Mouse (Mus musculus) heart, postnatal 36 days (tissue): ENCODE measurements at regions not wholly inside any gene's neighbourhood (a gene's known extent, or its start where the extent isn't known, plus 50 kb on each side); places are given as distances from the start of the nearest gene placed in this dataset.

Experiments
- DNase-seq, 2 experiments: peaks; one replicate each; pipeline ENCODE4 v3.0.0; 2021 to 2022
- intact Hi-C: fragments of 180-260 bp; cut with DNase I; formaldehyde crosslinking; loops from one replicate; pipeline ENCODE4 v1.15.1; 2025

- no peak for DNase-seq
- intact Hi-C loops: no loop called here
Observed at GRCm38 (mm10) chr6:14298167-14298566, 426.8 kb upstream of the 2610001J05Rik start.

GRCm38 (mm10) chr6:14297428-14297827 is 426.1 kb upstream of the 2610001J05Rik start:
- intact Hi-C loops: no loop called here
- no peak for DNase-seq

GRCm38 (mm10) chr6:14290843-14291242 is 419.5 kb upstream of the 2610001J05Rik start:
- intact Hi-C loops: no loop called here
- no peak for DNase-seq

GRCm38 (mm10) chr6:14281476-14281875 is 410.2 kb upstream of the 2610001J05Rik start:
- DNase-seq: no peak
- intact Hi-C loops: no loop called here

GRCm38 (mm10) chr6:14261941-14262340 is 390.6 kb upstream of the 2610001J05Rik start:
- intact Hi-C loops: no loop called here
- no peak for DNase-seq

DNA sequence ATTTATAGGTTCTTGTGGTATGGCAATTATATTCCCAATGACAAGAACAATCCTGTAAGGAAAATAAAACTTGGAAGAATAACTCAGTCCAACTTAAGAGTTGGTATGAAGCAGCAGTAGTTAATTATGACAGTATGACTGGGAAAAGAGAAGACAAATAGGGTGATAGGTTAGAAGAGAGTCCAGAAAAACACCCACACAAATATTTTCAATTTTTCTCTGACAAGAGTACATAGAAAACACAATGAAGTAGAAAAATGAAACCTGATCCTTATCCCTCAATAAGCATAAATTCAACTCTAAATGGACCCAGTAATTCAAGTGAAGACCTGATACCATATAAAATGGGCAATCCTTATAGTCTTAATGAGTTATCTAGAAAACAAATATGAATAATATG is 369.0 kb upstream of the 2610001J05Rik start:
- intact Hi-C loops: no loop called here
- DNase-seq: no peak

DNA sequence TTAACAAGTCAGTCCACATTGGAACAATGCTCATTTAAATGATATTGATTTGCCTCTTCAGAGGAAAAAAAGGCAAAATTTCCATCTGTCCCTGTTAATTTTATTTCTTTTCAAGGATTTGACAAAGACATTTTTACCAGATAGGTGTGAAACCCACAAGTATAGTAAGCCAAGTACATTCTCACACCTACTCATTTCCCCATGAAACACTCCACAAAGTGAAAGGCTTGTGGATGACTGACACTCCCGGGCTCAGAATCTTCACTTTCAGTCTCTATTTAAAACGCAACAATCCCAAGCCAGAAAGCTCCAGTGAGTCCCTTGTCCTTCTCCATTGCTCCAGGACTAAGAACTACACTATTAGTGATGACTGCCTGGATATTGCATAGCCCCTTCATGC is 367.8 kb upstream of the 2610001J05Rik start:
- no peak for DNase-seq
- intact Hi-C loops: no loop called here

- DNase-seq: no peak
- intact Hi-C loops: no loop called here
Observed at GRCm38 (mm10) chr6:14230823-14231222, 359.5 kb upstream of the 2610001J05Rik start.

DNA sequence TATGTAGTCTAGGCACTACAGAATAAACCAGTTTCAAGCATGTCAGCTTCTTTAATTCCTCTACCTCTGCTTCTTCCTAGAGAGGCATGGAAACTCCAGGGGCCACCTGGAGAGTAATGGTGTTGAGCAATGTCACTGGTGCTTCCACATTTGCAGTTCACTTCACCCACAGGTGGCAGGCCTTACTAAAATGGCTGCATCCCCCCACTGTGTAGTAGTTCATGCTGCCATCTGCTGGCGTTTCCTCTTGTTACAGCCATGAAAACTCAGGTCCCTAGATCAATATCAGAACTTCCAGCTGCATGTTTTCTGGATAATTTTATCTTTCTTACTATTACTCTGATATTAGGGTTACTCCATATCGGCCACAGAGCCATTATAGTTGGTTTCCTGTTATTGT is 336.2 kb upstream of the 2610001J05Rik start:
- peak; percentile 7 to 14 for DNase-seq
- intact Hi-C loops: loop anchor here (2.0 to 10.0 kb wide), 5 partner anchors 450 to 920 kb away; no protein-coding TSS in a partner anchor

- DNase-seq: no peak
- intact Hi-C loops: no loop called here
Observed at GRCm38 (mm10) chr6:14197107-14197506, 325.8 kb upstream of the 2610001J05Rik start.

DNA sequence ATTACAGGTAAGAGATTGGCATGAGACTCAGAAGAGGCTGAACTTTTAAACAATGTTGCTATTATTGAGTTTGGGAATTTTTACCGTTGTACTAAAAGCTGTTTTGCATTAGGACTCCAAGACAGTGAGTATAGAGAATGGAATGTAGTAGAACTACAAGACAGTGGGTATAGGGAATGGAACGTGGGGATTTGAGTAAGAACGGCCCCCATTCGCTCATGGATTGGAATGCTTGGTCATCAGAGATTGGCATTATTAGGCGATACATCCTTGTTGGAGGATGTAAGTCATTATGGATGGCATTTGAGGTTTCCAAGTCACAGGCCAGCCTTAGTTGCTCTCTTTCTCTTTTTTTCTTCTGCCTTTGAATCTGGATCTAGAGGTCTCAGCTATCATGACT is 324.0 kb upstream of the 2610001J05Rik start:
- intact Hi-C loops: no loop called here
- no peak for DNase-seq

GRCm38 (mm10) chr6:14191387-14192023 is 320.2 kb upstream of the 2610001J05Rik start:
- no peak for DNase-seq
- intact Hi-C loops: no loop called here

GRCm38 (mm10) chr6:14185921-14186420 is 314.7 kb upstream of the 2610001J05Rik start:
- intact Hi-C loops: no loop called here
- no peak for DNase-seq

DNA sequence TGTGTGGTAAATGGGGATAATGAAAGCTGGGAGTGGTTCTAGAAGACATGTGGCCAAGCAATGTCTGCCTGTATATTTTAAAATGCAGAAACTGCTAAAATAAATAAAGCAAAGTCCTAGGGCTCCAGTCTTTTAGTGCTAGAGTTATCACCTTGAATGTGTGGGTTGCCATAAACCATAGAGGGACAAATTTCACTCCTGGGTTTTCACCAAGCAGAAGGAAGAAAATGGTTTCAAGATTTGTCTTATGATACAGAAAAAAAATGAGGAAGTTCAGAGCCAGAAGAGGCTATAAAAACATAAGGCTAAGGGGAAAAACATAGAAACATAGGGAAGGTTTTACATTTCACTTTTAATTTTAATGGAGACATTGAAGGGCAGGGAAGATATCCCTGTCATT is 276.1 kb upstream of the 2610001J05Rik start:
- intact Hi-C loops: loop anchor here (1.0 kb wide), 1 partner anchor 10 kb away; no protein-coding TSS in a partner anchor
- no peak for DNase-seq

DNA sequence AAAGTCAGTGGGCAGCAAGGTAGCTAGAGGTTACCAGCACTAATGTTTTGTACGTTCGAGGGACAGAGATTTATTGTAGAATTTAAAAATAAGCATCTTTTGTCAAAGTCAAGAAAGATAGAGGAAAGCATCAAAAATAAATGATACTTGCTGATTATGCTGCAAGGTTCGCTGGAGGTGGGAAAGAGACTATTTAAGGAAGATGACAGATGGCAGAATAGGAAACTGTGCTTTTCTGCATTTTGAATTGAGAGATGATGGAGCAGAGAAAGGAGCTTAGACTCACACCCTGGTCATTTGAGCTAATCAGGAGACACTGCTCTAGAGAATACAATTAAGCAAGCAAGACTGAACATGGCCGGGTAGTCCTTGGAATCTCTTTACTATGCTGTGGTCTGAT is 275.1 kb upstream of the 2610001J05Rik start:
- intact Hi-C loops: no loop called here
- DNase-seq: no peak

DNA sequence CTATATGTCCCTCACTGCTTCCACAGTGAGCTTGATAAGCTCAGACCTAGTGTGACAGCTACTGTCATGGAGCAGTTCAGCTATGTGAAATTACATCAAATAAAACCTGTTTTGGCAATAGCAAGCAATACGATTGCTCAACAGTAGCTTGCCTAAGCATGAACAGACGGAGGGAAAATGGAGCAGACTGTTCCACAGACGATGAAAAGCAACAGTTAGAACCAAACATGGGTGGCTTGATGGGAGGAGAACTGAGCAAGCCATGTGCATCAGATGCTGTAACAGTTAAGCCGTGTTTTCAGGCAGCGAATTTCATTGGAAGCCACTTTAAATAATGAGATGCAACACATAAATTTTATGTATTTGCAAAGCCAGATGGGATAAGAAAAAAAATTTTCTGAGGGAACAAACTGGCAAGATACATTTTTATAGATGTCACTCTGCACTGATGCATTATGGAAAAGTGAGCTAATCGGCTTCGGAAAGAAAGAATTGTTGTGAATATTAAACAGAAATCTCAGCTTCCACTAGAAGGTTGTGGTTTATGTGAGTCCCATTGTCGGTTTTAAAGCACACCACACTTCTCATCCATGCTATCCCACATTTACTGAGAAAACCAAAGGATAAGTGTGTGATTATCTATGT is 270.9 kb upstream of the 2610001J05Rik start:
- intact Hi-C loops: no loop called here
- DNase-seq: no peak

DNA sequence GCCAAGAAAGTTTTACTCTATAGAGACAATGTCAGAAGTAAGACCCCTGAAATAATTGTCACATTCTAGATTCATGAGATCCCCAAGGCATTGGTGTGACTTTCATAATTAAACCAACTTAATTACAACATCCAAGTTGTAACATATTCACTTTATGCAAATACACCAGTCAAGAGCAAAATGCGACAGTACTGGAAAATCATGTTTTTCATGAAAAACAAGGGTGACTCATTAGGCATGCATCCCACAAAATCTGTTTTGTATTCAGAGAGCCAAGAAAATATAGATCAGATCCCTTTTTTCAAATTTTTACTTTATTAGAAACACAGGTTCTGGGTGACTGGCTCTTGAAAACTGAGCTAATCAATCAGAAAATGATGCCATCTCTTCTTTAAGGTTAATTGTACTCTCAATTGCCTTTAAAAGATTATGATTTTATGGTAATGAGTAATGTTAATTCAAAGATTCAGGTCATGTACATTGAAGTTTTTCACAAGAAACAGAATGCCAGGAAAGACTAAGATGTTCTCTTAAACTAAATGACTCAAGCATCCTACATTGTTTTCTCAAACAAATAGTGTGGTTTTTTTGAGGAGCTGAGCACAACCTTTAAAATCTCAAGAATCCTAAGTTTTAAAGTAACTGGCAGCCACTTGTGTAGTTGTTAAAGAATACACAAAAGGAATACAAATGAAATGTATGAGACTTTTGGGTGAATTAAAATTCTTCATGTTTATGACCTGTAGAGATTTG is 259.2 kb upstream of the 2610001J05Rik start:
- no peak for DNase-seq
- intact Hi-C loops: no loop called here

- intact Hi-C loops: no loop called here
- DNase-seq: no peak
Observed at GRCm38 (mm10) chr6:14129394-14129793, 258.1 kb upstream of the 2610001J05Rik start.

DNA sequence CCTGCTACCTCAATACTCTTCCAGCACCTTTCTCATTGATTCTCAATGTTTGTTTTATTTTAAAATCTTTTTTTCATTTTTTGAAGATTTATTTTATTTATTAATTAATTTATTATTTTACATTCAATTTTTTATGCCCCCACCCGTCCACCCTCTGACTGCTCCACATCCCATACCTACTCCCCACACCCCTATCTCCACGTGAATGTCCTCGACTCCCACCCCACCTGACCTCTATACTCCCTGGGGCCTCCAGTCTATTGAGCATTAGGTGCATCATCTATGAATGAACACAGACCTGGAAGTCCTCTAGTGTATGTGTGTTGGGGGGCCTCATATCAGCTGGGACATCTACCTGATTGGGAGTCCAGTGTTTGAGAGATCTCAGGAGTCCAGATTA is 251.0 kb upstream of the 2610001J05Rik start:
- no peak for DNase-seq
- intact Hi-C loops: no loop called here

DNA sequence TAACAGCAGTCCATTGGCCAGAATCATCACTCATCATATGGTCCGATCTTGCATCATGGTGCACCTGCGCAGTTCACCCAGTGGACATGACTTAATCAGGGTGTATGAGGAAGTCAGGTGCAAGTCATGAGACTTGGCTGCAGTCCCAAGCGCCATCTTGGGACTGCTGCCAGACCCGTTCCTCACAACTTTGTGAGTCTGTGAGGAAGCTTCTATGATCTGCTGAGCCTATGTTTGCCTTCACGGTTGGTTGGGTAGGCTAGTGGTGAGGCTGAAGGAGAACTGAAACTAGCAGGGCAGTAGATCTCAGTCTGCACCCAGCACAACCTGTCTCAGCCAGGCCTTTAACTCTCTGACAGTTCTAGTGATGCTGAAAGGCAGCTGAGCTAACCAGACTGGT is 250.2 kb upstream of the 2610001J05Rik start:
- DNase-seq: no peak
- intact Hi-C loops: no loop called here

DNA sequence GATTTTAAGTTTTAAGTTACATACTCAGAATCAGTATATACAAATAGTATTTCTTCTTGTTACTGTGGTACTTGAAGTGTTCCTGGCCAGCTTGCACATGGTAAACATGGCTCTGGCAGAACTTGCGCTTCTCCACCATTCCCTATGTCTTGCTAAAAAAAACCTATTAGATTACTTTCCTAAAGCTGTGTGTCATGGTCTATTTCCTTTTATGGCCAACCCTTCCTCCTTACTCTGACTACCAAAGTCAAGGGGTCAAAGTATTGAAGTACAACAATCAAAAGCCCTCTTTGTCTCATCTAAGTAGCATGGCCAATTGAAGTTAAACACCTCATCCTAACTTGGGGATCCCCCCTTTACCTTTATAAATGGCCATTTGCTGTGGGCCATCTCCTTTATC is 223.6 kb upstream of the 2610001J05Rik start:
- intact Hi-C loops: no loop called here
- no peak for DNase-seq

GRCm38 (mm10) chr6:14081884-14082283 is 210.6 kb upstream of the 2610001J05Rik start:
- DNase-seq: no peak
- intact Hi-C loops: no loop called here
